Mouse (Mus musculus) c-Kit-negative CD71-positive TER-119-positive erythroid progenitor cells, embryonic 14.5 days (primary cell): Measurements from ENCODE around the gene Crabp2.

Experiments used
- DNase-seq: peaks from one replicate; pipeline ENCODE4 v3.0.0-alpha.2; 2013; ENCODE audit warnings: low read depth, low spot score

The Crabp2 gene

GRCm38 (mm10) chr3:87958476-87958875 is 10.0 kb downstream of the Crabp2 start:
- no peak for DNase-seq

DNA sequence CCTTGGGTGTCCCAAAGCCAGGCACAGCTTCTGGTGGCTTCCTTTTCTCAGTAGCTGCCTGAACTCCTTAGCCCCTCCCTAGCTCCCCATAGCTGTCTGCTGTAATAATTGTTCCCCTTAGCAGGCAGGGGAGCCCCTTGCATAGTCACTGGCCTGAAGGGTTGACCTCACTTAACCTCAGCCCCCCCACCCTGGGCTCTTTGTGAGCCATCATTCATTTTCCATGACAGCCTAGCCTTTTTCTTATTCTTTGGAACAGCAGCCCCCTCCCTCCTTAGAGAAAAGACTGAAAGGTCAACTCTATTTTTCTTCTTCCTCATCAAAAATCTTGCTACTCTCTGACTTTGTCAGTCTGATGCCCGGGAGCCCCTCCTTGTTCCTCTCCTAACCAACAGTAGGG is 10.5 kb downstream of the Crabp2 start:
- no peak for DNase-seq

GRCm38 (mm10) chr3:87959371-87959770 is 10.9 kb downstream of the Crabp2 start:
- DNase-seq, result no peak

GRCm38 (mm10) chr3:87960191-87960585 is 11.7 kb downstream of the Crabp2 start:
- DNase-seq, result no peak

GRCm38 (mm10) chr3:87960586-87961191 is 12.2 kb downstream of the Crabp2 start:
- no peak for DNase-seq

DNA sequence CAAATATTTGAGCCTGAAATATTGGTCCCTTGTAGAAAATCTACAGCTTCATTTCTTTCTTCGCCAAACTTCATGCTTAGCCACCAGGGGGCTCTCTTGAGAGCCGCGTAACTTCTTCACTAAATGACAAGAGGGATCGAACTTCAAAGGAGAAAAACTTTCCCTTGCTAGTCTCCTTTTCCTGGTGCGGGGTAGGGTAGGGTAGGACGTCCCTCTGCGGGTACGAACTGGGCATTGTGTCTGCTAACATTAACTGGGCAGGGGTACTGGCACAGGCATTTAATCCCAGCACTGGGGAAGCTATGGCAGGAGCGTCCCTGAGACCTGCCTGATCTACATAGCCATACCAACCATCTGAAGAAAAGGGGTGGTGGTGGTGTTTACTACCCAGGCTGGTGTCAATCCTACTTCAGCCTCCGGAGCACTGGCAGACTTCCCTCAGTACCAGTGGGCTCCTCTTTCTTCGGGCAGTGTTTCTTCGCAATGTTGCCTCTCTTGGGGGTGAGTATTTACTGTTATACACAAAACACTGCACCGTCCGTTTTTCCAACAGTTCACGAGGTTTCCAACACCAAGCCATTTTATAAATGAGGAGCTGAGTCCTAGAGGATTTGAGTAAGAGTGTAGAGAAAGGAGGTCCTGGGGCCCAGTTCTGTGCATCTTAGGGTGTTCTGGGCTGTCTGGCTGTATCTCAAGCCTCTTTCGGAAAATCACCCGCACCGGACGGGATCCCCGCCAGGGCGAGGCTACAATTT is 21.9 kb downstream of the Crabp2 start:
- no peak for DNase-seq

GRCm38 (mm10) chr3:87970939-87971488 is 22.5 kb downstream of the Crabp2 start, which contains the start of gene Nes:
Gene Nes, plus strand, starts transcription at chr3:87971078.
- DNase-seq, result no peak

- no peak for DNase-seq
Measured at GRCm38 (mm10) chr3:87971489-87972202, 23.2 kb downstream of the Crabp2 start.

DNA sequence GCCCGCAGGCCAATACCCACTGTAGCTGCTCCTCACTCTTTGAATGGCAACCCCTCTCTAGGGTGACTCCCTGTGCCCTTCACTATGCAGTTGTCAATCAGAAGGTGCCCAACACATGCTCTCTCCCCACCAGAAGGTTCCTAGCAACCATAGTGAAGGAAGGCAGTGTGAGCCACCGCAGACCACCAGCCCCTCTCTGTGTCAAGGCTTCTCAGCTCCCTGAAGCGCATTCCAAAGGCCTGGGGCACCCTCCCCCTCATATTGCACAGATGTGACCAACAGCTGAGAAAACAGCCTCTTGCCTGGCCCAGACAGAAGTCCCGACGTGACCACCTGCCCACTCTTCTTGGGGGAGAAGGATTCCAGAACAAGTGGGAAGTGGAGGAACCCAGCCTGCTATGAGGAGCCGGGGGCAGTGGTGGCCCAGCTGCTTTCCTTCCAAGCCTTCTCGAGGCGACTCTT is 23.8 kb downstream of the Crabp2 start:
- DNase-seq, result no peak

GRCm38 (mm10) chr3:87972776-87973175 is 24.3 kb downstream of the Crabp2 start:
- no peak for DNase-seq

DNA sequence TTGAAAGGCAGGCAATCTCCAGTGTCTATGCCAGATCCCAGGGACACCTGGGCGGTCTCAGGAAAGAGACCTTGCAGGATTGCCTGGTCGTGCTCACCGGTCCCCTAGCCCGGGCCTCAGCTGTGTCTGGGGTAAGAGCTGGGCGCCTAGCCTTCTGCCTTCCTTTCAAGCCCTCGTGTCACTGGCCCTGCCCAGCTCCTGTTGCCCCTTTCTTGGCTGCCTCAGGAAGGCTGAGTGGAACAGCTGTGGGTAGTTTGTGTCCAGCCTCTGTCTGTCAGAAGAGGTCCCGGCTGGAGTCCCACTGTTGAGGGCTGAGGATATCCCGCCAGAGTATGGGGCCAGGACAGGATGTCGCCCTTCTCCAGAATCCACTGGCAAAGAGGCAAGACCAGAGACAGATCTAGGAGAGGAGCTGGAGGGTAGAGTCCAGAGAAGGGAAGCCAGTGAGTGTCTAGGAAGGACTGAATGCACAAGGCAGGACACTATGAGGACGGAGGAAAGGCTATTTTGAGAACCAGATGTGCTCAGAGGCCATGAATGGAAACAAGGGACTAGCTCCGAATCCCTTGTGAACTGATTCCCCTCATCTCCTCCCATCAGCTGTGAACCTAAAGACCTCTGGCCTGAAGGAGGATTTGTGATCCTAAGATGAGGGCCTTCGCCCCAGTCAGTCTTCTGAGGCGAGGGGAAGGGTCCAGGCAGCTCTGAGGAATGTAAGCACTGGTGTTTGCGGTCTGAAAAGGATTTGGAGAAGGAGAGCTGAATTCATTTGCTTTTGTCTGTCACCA is 25.3 kb downstream of the Crabp2 start:
- no peak for DNase-seq

DNA sequence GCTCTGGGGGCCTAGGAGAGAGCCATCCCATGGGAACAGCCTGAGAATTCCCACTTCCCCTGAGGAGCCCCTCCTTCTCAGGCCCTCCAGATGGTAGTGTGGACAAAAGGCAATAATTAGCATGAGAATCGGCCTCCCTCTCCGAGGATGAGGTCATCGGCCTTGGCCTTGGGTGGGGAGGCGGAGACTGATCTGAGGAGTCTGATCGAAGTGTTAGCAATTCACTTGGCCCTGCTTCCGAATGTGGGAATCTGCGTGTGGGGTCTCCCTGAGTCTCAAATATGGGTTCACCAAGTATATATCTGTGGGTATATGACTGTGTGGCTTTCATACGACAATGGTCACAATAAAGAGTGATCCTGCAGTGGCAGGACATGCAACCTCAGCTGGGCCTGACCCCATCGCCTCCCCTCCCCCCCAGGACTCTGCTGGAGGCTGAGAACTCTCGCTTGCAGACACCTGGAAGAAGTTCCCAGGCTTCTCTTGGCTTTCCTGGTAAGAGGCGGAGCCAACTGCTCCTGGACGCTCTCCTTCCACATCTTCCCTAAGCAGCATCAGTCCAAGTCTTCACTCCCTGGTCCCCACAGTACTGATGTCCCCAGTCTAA is 26.0 kb downstream of the Crabp2 start:
- no peak for DNase-seq

DNA sequence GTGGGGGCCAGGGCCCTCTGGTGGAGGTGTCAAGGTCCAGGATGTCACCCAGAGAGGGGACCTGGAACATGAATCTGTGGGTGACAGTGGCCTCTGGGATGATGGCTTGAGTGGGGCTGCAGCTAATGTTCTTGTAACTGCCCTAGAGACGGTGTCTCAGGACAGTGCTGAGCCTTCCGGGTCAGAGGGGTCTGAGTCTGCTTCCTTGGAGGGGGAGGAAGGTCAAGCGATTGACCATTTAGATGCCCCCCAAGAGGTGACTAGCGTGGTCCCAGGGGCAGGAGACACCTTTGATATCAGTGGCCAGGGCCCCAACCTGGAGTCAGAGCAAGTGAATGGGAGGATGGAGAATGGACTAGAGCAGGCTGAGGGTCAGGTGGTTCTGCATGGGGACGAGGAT is 31.0 kb downstream of the Crabp2 start:
- DNase-seq, result no peak

DNA sequence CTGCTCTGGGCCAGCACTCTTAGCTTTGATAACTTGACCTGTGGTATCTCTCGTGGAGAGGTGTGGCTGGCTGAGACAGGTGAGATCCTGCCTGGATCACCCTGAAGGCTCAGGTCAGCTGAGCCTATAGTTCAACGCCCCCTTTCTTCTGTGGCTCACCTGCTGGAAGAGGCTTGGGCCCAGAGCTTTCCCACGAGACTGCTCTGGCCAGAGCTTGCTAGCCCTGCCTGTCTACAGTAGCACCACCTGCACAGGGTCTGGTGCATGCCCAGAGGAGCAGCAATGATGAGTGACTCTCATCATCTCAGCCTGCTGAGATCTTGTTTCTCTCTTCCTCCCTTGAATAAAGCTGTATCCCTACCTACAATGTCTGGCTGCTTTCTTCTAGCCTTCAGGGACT is 31.6 kb downstream of the Crabp2 start:
- DNase-seq, result no peak

GRCm38 (mm10) chr3:87980728-87981127 is 32.3 kb downstream of the Crabp2 start:
- no peak for DNase-seq

DNA sequence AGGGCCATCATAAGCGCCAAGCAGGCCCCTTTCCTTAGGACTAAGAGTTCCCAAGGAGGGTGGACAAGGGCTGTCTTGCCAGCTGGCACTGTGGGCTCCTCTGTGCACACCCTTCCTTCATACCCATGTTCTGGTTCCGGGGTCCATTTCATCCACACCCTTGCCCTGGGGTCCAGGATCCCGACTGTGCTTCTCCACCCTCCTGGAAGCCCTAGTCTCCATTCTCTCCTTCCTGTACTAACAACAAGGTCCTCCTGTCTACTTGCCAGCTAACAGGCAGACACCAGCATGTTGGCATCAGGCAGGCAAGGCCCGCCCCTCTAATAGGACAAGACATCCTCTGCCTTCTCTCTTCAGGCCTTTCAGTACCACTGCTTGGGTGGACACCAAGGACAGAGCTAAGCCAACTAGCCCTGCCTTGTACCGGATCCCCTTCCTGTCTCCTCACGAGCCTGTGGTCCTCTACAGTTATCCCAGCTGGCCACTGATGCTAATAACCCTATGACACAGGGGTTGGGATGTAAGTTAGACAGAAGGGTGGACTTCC is 32.8 kb downstream of the Crabp2 start:
- DNase-seq, result no peak

DNA sequence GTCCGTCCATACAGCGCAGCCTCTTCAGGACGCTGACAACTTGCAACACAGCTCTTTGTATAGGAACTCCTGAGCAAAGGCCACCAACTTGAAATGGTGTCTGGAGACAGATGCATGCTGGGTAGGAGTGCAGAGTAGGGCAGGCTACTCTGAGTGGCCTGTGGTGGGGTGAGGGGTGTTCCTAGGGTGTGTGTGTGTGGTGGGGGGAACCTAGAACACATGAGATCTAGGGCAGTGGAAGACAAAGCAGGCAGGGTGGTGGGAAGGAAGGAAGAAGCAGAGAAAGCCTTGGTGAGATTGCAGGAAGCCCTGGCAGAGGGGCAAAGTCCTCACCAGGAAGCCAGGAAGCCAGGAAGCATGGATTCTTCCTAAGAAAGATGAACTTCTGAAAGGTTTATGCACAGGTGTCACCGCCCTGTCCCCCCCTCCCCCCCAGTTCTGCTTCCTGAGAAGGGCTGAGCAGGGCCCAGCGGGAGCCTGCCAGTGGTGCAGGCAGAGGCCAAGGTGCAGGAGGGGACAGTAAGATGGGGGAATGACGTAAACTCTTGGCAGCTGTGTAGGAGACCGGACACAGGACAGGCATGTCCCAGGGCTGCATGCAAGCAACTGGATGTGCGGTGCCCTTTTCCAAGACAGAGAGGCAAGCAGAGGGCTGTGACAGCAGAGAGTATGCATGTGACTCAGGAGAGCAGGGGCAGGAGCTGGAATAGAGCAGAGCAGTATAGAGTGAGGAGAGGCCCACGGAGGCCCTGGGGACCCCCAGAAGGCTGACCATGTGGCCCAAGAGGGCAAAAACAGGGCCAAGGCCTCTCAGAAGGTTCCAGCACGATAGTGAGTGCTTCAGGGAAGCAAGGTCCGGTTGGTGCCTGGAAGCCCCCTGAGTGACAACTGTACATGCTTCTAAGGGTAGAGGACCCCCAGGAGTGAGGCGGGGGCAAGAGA is 33.7 kb downstream of the Crabp2 start:
- no peak for DNase-seq

DNA sequence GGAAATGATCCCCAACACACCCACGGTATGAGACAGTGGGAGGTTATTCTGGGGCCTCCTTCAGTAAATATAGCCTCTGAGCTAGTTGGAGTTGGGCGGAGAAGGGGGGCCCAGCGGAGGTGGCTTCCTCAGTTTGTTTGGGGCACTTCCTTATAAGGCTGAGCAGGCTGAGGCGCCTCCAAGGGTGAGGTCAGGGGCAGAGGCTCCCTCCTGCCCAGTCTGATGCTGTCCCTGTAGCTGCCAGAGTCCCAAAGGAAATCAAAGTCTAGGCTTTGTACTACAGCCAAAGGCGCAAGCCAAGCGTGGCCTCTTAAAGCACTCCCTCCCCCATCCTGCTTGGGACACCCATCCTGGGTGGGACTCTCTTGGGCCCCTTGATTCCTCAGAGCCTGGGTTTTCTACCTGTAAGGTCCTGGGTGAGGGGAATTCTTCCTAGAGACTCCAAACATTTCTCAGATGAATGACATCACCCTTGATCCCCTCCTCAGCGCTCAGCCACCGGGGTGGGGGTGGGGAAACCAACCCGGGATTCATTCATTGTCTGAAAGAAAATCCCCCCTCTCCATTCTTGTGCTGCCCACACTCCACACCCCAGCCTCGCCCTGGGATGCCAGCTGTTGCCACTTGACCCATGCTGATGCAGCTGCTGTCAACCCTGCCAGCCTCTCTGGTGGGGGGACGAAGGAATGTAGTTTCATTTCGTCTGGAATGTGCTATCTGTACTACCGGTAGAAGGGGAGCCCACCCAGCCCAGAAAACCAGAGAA is 34.6 kb downstream of the Crabp2 start:
- no peak for DNase-seq

- DNase-seq, result no peak
Measured at GRCm38 (mm10) chr3:87983627-87984026, 35.2 kb downstream of the Crabp2 start.
